In the genomic region with DNA sequence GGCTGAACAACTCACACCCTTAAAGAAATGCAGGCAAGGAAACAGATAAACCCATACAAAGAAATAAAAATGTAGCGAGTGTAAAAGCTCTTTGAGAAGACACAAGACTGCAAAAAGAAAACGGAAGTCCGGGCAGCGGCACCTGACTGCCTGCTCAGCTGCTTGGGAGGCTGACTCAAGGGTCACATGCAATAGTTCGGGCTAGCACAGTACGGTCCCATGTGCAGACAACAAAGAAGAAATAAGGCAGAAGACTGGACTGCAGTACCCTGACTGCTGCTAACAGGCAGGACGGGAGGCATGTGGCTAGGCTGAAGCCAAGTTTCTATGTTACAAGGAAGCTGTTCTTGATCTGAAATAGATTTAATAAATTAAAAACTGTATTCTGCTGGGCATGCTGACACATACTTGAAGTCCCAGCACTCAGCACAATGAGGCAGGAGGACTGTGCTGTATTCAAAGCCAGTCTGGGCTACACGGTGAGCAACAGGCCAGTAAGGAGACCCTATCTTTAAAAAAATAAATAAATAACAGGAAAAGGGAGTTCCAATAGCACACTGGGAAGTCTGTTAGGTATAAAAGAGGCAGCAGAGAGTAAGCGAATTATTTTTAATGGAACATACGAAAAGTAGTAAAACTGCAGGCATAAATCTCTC, we compare ENCODE assay signal across 8 mouse cellular contexts. TPM values are rescaled to one million over a fixed set of nuclear protein-coding genes. Genes with fewer than 3 reads are reported as not detected.
A peak's percentile ranks its signal among the peaks of the same experiment; 100 is the strongest.
DNase-seq lines count a peak whose midpoint lies in the region; ATAC-seq lines count a peak whose summit lies in the region.

No protein-coding gene starts in this region.

- H3K4me3 ChIP-seq in forebrain, embryonic 12.5 days (replicated peaks) = no peak overlapping the region
- H3K4me3 ChIP-seq in liver, embryonic 11.5 days (ENCODE audit: low read depth, low read length) = no peak overlapping the region
- H3K4me3 ChIP-seq in neural tube, embryonic 14.5 days (ENCODE audit: low read depth, low read length) = no peak overlapping the region

- WGBS in forebrain, embryonic 12.5 days = 63% methylated on average over 10 of the region's 10 CpGs
- WGBS in liver, embryonic 11.5 days = 64% methylated on average over 10 of the region's 10 CpGs
- 41% methylated on average over 10 of the region's 10 CpGs for WGBS in neural tube, embryonic 14.5 days

- H3K4me1 ChIP-seq in forebrain, embryonic 12.5 days = peaks cover 16% of the 10 kb centered on the region
- peaks cover 35% of the 10 kb centered on the region for H3K4me1 ChIP-seq in liver, embryonic 11.5 days (replicated peaks; ENCODE audit: control insufficient read depth, insufficient read depth, low read length)
- H3K4me1 ChIP-seq in neural tube, embryonic 14.5 days (ENCODE audit: control insufficient read depth, insufficient read depth, low read length) = peaks cover 10% of the 10 kb centered on the region; the same call in 1 of the 2 replicates

- H3K36me3 ChIP-seq in forebrain, embryonic 12.5 days (replicated peaks) = no peaks in the 10 kb centered on the region
- no peaks in the 10 kb centered on the region for H3K36me3 ChIP-seq in liver, embryonic 11.5 days (ENCODE audit: control insufficient read depth, insufficient read depth, low read length)
- no peaks in the 10 kb centered on the region for H3K36me3 ChIP-seq in neural tube, embryonic 14.5 days (ENCODE audit: control insufficient read depth, insufficient read depth, low read length)

- H3K27me3 ChIP-seq in forebrain, embryonic 12.5 days = no peaks in the 10 kb centered on the region
- H3K27me3 ChIP-seq in liver, embryonic 11.5 days (replicated peaks; ENCODE audit: control insufficient read depth, insufficient read depth, low read length) = no peaks in the 10 kb centered on the region
- no peaks in the 10 kb centered on the region for H3K27me3 ChIP-seq in neural tube, embryonic 14.5 days (ENCODE audit: control insufficient read depth, insufficient read depth, low read length)

- ATAC-seq in forebrain, embryonic 12.5 days (ENCODE audit: low FRiP score) = no peak
- peak; percentile 82 to 90 for ATAC-seq in hematopoietic stem cell, adult 5-6 weeks (replicated peaks in 1 of 2; ENCODE audit: insufficient read depth in 1 of 2, low FRiP score in 2 of 2, low TSS enrichment in 1 of 2, low read depth in 1 of 2, poor library complexity in 2 of 2, severe bottlenecking in 2 of 2)
- no peak for ATAC-seq in liver, embryonic 11.5 days (replicated peaks; ENCODE audit: low FRiP score)
- ATAC-seq in neural tube, embryonic 14.5 days (ENCODE audit: low read depth) = peak; percentile 41; the same call in 1 of the 2 replicates

- no peaks in the 10 kb centered on the region for H3K9me3 ChIP-seq in forebrain, embryonic 12.5 days
- no peaks in the 10 kb centered on the region for H3K9me3 ChIP-seq in liver, embryonic 11.5 days (ENCODE audit: control insufficient read depth, low read length)
- H3K9me3 ChIP-seq in neural tube, embryonic 14.5 days (ENCODE audit: control insufficient read depth, low read length) = no peaks in the 10 kb centered on the region

- H3K27ac ChIP-seq in forebrain, embryonic 12.5 days = peak overlapping the region; percentile 65; the same call in 1 of the 2 replicates
- H3K27ac ChIP-seq in liver, embryonic 11.5 days (ENCODE audit: low read depth, low read length) = no peak overlapping the region
- H3K27ac ChIP-seq in neural tube, embryonic 14.5 days (ENCODE audit: low read depth, low read length) = no peak overlapping the region

- no peak overlapping the region for H3K9ac ChIP-seq in forebrain, embryonic 12.5 days
- H3K9ac ChIP-seq in liver, embryonic 11.5 days (ENCODE audit: low read depth, low read length) = no peak overlapping the region
- no peak overlapping the region for H3K9ac ChIP-seq in neural tube, embryonic 14.5 days (replicated peaks; ENCODE audit: low read depth, low read length)

- peak; percentile 86 for DNase-seq in A20 (ENCODE audit: low read depth, low spot score)
- peak; percentile 9 to 35 for DNase-seq in CD8-positive naive resting alpha-beta T cell, adult 2 months (ENCODE audit: low read depth in 2 of 2, low spot score in 2 of 2)
- DNase-seq in liver, embryonic 11.5 days (ENCODE audit: low spot score) = no peak
- no peak for DNase-seq in right cerebral cortex, postnatal 25 days
- DNase-seq in layer of hippocampus, adult 9-10 months (ENCODE audit: low spot score) = no peak

- no peak overlapping the region for H3K4me2 ChIP-seq in forebrain, embryonic 12.5 days
- peak overlapping the region; percentile 15; the same call in 1 of the 2 replicates for H3K4me2 ChIP-seq in liver, embryonic 11.5 days
- no peak overlapping the region for H3K4me2 ChIP-seq in neural tube, embryonic 14.5 days (ENCODE audit: low read depth, low read length)

RNA-seq across cellular contexts. Expression of gene Elf2, which starts 7.1 kb away (rescaled TPM):
- 43.2 and 43.8 TPM in 2 replicates for polyA plus RNA-seq in forebrain, embryonic 12.5 days (2016; fragmentation: Nextera tagmentation; extraction: Ambion mirVana)
- total RNA-seq in hematopoietic stem cell, adult 5-6 weeks (2017) = 173 and 205 TPM in 2 replicates
- 36.5 and 37.9 TPM in 2 replicates for polyA plus RNA-seq in liver, embryonic 11.5 days (2014; fragmentation: Nextera tagmentation; extraction: Ambion mirVana)
- polyA plus RNA-seq in neural tube, embryonic 14.5 days (2014; fragmentation: Nextera tagmentation; extraction: Ambion mirVana) = 28.1 and 29.4 TPM in 2 replicates

Comparison
In these comparisons a context has a peak if more than half of its experiments do, and no peak if none do; other contexts are left out.
1. DNase-seq: peak in A20 (single experiment) and CD8-positive naive resting alpha-beta T cell, adult 2 months (2 of 2); none in liver, embryonic 11.5 days (single experiment), right cerebral cortex, postnatal 25 days (single experiment) and layer of hippocampus, adult 9-10 months (single experiment).
2. ATAC-seq: peak in hematopoietic stem cell, adult 5-6 weeks (2 of 2) and neural tube, embryonic 14.5 days (single experiment); none in forebrain, embryonic 12.5 days (single experiment) and liver, embryonic 11.5 days (single experiment).